Mouse (Mus musculus) 3134 (cell line): ENCODE results near the gene Gm9918.

Source experiments
- DNase-seq: peaks from one replicate; pipeline ENCODE4 v3.0.0-alpha.2; 2011; ENCODE audit warnings: low spot score; ENCODE audit not compliant: insufficient read length; ENCODE audit errors: extremely low read depth

The Gm9918 gene

GRCm38 (mm10) chr15:102244306-102245191 lies 25.8 kb upstream of the Gm9918 start:
- no peak for DNase-seq

GRCm38 (mm10) chr15:102245461-102245881 lies 24.9 kb upstream of the Gm9918 start:
- no peak for DNase-seq

- DNase-seq, result peak; percentile 74
Observed at GRCm38 (mm10) chr15:102245891-102246741, 24.2 kb upstream of the Gm9918 start.

- peak; percentile 96 for DNase-seq
Observed at GRCm38 (mm10) chr15:102246866-102247251, 23.5 kb upstream of the Gm9918 start.

- DNase-seq, result peak; percentile 79
Observed at GRCm38 (mm10) chr15:102247252-102248130, 22.9 kb upstream of the Gm9918 start.

- DNase-seq, result no peak
Observed at GRCm38 (mm10) chr15:102248131-102248811, 22.1 kb upstream of the Gm9918 start.

- DNase-seq, result no peak
Observed at GRCm38 (mm10) chr15:102248812-102249191, 21.6 kb upstream of the Gm9918 start.

- DNase-seq, result no peak
Observed at GRCm38 (mm10) chr15:102249251-102249691, 21.1 kb upstream of the Gm9918 start.

GRCm38 (mm10) chr15:102249967-102250366 lies 20.4 kb upstream of the Gm9918 start:
- DNase-seq, result no peak

GRCm38 (mm10) chr15:102250521-102250920 lies 19.8 kb upstream of the Gm9918 start:
- no peak for DNase-seq

- no peak for DNase-seq
Observed at GRCm38 (mm10) chr15:102255547-102256255, 14.7 kb upstream of the Gm9918 start.

GRCm38 (mm10) chr15:102256431-102257201 lies 13.7 kb upstream of the Gm9918 start:
- DNase-seq, result no peak

- peak; percentile 82 for DNase-seq
Observed at GRCm38 (mm10) chr15:102257202-102258075, 12.9 kb upstream of the Gm9918 start, which contains the start of gene Rarg. Gene Rarg (minus strand): TSS chr15:102257517.

GRCm38 (mm10) chr15:102258076-102258470 lies 12.3 kb upstream of the Gm9918 start:
- DNase-seq, result peak; percentile 67

GRCm38 (mm10) chr15:102258581-102259253 lies 11.6 kb upstream of the Gm9918 start:
- no peak for DNase-seq

GRCm38 (mm10) chr15:102262582-102262981 lies 7.8 kb upstream of the Gm9918 start:
- DNase-seq, result no peak

- DNase-seq, result no peak
Observed at GRCm38 (mm10) chr15:102263037-102263436, 7.3 kb upstream of the Gm9918 start.
